Mouse (Mus musculus) erythroblast, adult 5-6 weeks (primary cell): Measurements from ENCODE around the gene Pole4. TPM values are rescaled to one million over a fixed set of nuclear protein-coding genes. Genes with fewer than 3 reads are reported as not detected.
"Not testable (repeated sequence)": the region's sequence is repeated elsewhere in the genome, so short reads cannot be mapped to it uniquely, and the experiment has no call there.

Experiments used
- ATAC-seq: replicated peaks from 2 replicates; pipeline ENCODE4 v1.8.0; 2016; ENCODE audit warnings: moderate number of reproducible peaks, mild to moderate bottlenecking, moderate TSS enrichment, inconsistent platforms; ENCODE audit not compliant: poor library complexity, low FRiP score, severe bottlenecking
- total RNA-seq, 2 experiments: library from RNA; stranded (forward) in 1 of 2; stranded (reverse) in 1 of 2; fragments of 150-400 nt in 1 of 2; fragments of 200-764, 138-1000 nt in 1 of 2; gene quantifications; 2 replicates each; pipeline versions ENCODE4 v1.2.3 to v1.2.4; 2015 to 2017; ENCODE audit warnings: low replicate concordance in 2 of 2

The Pole4 gene
- total RNA-seq, 2 experiments from 2014 or later: 12.8 to 21.9 TPM

DNA sequence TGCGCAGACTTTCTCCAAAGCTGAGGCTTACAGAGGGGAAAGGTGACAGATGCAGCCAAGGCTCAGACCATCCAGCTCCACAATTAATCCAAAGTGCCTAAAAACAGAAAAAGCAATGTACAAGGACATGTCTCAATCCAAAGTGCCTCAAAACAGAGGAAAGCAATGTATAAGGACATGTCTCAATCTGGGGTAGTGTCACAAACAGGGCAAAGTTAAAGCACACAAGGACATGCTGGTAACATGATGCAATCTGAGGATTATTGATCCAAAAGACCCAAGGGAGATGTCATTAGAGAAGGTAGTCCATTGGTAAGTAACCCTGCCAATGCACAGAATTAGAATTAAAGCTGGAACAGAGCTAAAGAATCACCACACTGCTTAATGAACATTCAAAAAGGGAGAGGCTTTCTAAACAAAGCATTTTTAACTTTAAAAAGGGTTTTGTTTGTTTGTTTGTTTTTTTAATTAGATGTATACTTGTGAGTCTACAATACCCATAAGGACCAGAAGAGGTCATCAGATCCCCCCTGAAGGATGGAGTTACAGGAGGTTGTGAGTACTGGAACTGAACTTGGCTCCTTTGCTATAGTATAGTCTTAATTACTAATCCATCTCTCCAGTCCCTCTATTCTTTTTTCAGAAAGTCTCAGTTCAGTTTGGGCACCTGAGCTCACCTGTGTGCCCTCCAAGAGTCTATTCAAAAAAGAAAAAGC, 57.1 kb downstream of the Pole4 start:
- ATAC-seq: no peak

DNA sequence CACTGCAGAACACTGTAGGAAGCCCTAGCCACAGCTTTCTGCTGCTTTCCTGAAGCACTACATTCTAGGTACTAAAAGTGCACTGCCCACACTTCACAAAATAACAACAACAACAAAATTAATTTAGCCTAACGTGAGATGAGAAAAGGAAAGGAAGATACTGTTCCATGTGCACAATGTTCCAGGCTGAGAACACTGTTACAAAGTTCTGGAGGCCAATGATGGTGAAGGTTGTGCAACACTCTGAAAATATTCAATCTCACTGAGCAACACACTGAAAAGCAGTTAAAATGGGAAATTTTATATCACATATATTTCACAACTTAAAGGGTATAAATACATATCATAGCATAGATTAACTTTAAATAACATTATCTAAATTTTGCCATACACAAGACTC, 58.2 kb downstream of the Pole4 start:
- ATAC-seq: no peak

DNA sequence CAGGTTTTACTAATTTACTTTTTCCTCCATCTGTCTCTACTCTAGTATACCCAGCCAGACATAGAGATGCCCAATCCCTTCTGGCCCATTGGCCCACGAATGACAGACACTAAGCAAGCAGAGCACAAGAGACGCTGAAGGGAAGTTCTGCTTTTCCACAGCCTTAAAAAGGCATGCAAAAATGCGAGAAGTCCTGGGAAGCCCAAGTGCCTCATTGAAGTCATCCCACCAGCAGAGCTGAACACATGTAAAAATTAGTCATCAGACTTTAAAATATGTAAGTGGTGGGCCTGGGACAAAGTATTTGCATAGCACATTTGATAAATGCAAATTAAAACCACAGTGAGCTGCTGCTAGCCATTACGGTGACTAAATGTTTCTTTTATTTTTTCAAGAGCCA, 65.1 kb downstream of the Pole4 start:
- ATAC-seq: no peak

DNA sequence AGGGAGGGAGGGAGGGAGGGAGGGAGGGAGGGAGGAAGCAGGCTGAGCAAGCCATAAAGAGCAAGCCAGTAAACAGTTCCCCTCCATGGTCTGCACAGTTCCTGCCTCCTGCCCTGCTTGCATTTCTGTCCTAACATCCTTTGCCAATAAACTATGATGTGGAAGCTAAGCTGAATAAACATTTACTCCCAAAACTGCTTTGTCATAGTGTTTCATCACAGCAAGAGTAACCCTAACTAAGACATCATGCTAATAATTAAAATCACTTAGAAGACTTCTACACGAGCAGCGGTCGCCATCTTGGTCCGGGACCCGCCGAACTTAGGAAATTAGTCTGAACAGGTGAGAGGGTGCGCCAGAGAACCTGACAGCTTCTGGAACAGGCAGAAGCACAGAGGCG, 79.8 kb downstream of the Pole4 start:
- ATAC-seq: not testable (repeated sequence)

DNA sequence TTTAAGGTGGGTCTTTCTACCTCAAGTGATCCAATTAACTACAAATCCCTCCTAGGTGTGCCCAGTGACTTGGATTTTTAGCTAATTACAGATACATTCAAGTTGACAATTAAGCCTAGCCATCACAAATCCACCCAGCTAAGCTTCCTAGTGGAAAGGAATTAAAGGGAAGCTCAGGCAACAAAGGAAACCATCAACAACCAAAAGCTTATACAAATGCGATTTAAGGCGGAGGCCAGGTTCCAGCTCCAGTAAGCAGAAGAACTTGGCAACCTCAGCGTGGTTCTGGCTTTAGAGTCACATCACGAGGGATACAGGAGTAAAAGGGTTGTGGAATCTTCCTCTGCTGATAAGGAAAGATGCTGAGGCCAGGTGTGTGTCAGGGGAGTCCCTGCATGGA, 92.0 kb downstream of the Pole4 start:
- no peak for ATAC-seq

DNA sequence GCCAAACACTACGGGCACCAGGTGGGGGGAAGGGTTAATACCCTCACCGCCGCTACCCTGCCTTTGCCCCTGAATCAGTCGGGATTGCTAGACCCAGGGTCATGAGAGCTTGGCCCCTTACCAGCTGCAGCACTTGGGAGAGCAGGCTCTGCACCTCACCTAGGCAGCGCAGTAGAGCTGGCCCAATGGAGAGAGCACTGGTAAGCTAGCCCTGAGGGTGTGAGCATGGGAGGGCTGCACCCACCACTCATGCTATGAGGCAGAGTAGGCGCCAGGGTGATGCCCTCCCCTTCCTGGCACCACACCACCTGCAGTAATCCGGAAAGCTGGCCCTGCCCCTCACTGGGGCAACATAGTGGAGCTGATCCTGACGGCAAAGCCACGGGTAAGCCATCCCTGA, 94.1 kb downstream of the Pole4 start:
- no peak for ATAC-seq

DNA sequence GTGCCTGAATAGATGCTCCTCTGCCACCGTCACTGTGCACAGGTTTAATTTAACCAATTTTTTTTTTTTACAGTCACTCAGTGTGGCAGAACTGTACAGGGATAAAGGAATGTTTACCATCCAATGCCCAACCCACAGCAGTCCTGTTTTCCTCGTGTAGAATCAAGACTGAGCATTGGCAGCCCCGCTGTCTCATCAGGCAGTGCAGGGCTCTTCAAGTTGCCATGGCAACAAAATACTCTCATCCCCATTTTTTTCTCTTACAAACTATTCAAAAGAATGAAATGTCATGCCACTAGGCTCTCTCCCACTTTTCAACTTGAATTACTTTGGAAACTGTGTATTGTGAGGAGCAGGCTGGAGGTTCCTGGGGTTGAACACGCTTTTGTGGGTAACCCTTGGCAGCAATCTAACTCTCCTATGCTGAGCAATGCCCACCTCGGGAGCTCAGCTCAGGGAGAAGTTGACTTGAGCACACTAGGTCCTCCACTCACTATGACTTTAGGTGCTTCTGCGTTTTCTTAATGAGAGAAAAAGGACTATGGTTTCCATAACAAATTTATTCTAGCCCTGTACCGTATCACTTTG, 95.7 kb downstream of the Pole4 start:
- no peak for ATAC-seq

DNA sequence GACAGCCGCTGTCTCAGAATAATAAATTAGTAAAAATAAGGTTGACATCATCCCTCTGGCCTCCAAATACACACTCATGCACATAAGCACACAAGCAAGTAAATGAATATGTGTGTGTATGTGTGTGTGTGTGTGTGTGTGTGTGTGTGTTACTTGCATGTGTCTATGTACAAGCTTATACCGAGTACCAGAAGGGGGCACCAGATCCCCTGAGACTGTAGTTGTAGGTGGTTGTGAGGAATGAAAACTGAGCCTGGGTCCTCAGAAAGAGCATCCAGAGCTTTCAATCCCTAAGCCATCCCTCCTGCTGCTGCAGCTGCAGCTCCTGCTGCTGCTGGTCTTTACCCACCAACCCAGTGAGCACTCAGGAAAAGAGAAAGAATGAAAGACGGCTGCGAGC, 96.4 kb downstream of the Pole4 start:
- no peak for ATAC-seq

DNA sequence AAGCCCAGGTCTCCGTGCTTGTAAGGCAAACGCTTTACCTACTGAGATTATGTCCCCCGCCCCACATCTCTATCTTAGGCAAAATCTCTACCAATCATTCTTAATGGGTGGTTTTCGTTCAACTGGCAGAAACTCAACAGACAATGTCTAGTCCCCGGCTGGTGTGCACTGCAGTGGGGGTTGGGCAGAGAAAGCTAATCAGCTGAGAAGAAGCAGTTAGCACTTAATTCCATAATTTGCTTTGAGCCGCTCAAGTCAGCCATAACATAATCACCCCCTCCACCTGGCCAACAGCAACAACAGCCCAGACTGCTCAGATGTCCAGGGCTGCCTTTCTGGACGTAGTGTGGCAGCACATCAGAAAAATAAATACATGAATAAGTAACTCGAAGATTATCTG, 100.4 kb downstream of the Pole4 start:
- no peak for ATAC-seq

DNA sequence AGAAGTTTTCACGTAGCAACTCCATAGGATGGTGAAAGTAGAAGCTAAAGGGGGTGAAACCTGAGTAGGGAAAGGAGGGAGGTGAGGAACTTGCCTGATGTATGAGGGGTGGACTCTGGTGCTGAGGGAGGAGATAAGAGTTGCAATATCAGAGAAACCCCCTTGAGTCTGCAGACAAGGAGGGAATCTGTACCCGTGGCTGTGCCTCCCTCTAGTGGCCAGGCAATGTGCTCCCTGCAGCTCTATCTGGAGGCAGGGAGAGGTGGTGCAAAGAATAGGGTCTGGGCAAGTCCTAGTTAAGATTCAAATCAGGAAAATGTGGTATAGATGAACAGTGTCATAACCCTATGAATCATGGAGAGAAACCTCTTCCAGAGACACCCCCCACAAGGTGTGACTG, 101.5 kb downstream of the Pole4 start:
- no peak for ATAC-seq

DNA sequence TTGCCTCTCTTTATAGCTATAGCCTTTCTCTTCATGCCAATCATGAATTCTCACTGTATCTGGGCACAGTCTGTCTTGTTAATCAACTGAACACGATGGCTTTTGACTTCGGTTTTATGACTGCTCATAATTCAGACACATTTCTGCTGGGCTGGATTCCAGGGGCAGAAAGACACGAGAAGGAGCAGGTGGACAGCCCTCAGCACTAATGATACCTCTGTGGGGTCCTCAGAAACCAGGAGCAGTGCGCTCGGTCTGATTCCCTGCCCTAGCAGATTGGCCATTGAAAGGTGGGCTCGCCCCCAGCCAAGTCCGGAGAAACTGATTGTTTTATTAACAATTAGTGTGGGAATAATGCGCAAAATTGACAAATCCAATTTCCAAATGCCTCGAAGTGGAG, 101.9 kb downstream of the Pole4 start:
- ATAC-seq: no peak

DNA sequence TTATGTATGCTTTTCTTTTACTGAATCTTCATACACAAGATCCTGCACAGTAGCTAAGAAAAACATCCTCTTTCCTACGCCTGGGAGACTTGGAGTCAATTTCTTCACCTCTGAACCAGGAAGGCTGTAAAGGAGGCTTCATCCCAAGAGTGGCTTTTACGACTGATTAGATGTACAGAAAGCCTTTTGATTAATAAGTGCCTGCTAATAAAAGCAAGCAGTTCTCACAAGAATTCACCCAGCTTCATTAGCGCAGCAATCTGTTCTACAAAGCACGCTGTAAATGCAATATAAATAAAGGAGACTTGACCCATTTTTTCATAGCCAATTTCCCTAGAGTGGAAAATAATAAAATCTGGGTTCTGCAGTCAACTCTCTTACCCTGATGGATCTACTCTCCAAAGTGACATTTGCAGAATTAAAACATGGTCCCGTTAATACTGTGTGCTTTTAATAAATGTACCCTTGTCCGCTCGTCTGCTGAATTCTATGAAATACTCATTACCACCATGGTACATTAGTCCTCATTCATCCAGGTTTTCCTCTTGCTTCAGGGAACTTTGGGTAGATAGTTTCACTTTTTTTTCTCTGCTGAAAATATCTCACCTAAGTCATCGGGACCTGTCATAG, 109.6 kb downstream of the Pole4 start:
- ATAC-seq: no peak

DNA sequence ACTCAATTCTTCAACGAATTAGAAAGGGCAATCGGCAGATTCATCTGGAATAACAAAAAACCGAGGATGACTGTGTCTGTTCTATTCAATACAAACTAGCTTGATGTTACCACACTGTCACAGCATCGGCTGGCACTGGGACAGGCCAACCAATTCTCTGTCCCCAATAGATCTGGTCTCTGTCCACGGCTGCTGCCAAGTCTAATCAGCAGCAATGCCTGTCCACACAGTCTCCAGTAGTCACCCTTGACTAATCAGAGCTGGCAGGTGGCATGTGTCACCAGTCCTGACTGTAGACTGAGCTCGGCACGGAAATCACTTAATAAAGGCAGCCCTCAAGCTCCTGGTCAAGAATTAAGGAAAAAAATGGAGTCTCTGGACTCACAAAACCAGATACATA, 115.8 kb downstream of the Pole4 start:
- no peak for ATAC-seq

DNA sequence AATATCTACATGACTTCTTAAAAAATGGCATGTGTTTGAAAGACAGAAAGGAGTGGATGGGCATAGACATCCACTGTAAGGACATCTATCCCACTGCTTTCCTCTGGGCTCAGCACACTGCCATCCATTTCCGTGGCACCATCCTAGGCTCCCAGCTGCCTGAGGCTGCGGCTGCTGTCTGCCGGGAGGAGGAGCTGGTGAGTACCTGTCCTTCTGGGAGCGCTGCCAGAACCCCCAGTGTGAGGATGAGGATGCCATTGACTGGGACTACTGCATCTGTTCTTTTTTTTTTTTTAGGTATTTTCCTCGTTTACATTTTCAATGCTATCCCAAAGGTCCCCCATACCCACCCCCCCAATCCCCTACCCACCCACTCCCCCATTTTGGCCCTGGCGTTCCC, 119.8 kb downstream of the Pole4 start:
- ATAC-seq: no peak

DNA sequence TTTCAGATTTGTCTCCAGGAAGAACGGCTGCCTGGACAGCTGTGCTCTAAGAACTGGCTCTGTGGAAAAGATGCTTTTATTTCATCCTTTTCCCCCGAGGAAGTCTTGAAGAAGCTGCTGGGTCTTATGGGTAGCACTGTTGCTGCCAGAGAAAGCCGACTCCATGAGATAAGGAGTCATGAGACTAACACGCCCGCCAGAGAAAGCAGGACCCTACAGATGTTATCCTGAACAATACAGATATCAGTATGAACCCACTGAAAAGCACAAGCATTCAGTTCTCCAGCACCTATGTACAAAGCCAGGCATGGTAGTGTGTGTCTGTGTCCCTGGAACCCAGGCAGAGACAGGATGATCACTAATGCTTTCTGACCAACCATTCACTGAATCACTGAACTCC, 129.7 kb downstream of the Pole4 start:
- no peak for ATAC-seq

Other genes with a start within 250 kb of the Pole4 start
- gene Hk2, start 69.1 kb upstream of the Pole4 start, total RNA-seq (2015; ENCODE audit: low replicate concordance): 11.1 and 11.9 TPM in 2 replicates
- 5.4 and 10.2 TPM in 2 replicates for gene Hk2, start 69.1 kb upstream of the Pole4 start, total RNA-seq (2017; ENCODE audit: low replicate concordance)
- gene Sema4f, start 234.4 kb upstream of the Pole4 start, total RNA-seq (2015; ENCODE audit: low replicate concordance): not detected in 2 replicates
- gene Sema4f, start 234.4 kb upstream of the Pole4 start, total RNA-seq (2017; ENCODE audit: low replicate concordance): not detected in 2 replicates
- 2.7 and 25.6 TPM in 2 replicates for gene M1ap, start 241.5 kb upstream of the Pole4 start, total RNA-seq (2015; ENCODE audit: low replicate concordance)
- 8.2 and 16.6 TPM in 2 replicates for gene M1ap, start 241.5 kb upstream of the Pole4 start, total RNA-seq (2017; ENCODE audit: low replicate concordance)